Mouse (Mus musculus): ENCODE data around the gene Rbm20. TPM values are rescaled to one million over a fixed set of nuclear protein-coding genes. Genes with fewer than 3 reads are reported as not detected.

The Rbm20 gene
- polyA plus RNA-seq, 1 experiment from 2014 or later: 0.51 TPM

DNA sequence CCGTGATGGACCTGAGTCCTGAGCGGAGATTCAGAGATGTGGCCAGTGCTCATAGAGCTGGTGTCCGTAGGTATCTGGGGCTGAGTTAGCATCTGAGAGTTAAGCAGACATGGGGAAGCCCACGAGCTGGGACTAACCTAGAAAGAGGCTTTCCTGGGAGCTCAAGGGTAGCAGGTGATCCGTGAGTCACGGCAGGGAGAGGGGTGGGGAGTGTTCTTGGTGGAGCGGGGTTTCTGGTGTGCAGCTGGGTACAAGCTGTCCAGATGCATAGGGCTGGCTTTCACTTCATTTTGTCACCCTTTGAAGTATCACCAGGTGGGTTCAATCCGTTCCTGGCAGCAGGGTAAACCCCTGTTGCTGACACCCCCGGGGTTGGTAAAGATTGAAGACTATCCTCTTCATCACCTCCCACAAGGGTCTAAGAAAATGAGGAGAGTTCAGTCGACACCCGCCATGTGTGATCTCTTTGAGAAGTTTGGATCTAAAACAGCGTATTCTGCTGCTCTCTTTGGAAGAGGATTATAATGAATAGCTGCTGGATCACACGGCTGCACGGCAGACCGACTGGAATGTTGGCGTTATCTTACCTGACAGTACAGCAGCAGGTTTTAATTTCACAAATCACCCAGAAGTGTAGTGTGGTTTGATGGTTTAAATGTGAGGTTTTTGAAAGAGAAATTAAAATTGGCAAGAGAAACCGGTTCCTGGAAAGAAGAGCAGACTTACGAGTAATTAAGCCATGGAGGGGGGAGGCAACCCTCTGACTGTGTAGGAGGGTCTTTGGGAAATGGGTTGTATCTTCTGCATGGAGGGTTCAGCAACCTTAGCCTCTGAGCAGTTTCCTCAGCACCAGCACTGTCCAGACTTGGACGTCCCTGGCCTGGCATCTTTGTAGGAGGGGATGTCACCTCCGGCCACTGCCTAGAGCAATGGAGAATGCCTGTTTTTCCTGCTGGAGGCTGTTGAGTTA, 114.9 kb downstream of the Rbm20 start:
- ATAC-seq (ENCODE audit: low FRiP score): no peak
- Histone ChIP-seq H3K27ac (no peak overlapping the region), H3K36me3 (no peaks in the 10 kb centered on the region), H3K4me1 (replicated peaks) (no peaks in the 10 kb centered on the region), H3K4me3 (no peak overlapping the region), H3K9ac (no peak overlapping the region), H3K4me2 (no peak overlapping the region), H3K9me3 (no peaks in the 10 kb centered on the region), H3K27me3 (no peaks in the 10 kb centered on the region)
- 85% methylated on average over 20 of the region's 20 CpGs for WGBS

DNA sequence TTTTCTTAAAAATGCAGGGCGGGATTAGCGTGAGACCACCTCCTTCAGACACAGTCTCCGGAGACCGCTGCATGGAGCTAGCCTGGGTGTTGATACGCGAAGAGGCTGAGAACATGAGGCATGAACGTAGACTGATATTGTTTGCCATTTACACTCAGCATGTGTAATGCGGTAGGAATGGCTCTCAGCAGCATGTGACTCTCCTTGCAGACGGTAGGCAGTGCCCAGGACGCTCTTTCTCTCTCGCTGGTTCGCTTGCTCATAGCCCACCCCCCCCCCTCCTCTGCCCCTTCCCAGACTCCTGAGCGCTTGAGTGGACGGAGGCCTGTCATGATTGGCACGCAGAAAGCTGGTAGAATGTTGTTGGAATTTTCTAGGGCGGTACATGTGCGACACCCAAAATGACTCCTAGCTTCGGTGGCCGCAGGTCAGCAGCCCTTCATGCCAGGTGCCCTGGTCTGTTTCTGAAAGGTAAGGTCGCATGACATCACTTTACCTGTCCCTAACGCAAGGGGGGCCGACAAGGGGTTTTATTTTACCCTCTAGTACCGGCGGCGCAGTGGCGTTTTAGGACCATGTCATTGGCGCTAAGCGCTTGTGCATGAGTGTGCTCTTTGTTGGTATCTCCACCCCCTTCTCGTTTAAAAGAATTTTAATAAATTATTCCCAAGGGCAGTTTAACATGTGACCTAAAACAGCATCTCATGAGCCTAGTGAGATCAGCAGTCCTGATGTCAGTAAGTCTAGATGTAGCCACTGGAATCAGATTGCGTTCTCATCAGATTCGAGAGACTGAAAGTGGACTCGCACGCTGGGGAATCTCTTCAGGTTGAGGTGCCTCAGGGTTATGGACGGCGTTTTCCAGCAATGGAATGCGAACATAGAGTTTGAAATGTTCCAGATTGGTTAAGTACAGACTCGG, 116.1 kb downstream of the Rbm20 start:
- no peak overlapping the region for H3K27ac ChIP-seq
- ATAC-seq (ENCODE audit: low FRiP score): no peak
- H3K36me3 ChIP-seq: no peaks in the 10 kb centered on the region
- WGBS: 85% methylated on average over 37 of the region's 37 CpGs
- no peak overlapping the region for H3K4me2 ChIP-seq
- no peaks in the 10 kb centered on the region for H3K4me1 ChIP-seq (replicated peaks)
- H3K27me3 ChIP-seq: no peaks in the 10 kb centered on the region
- no peak overlapping the region for H3K4me3 ChIP-seq
- no peaks in the 10 kb centered on the region for H3K9me3 ChIP-seq
- no peak overlapping the region for H3K9ac ChIP-seq

DNA sequence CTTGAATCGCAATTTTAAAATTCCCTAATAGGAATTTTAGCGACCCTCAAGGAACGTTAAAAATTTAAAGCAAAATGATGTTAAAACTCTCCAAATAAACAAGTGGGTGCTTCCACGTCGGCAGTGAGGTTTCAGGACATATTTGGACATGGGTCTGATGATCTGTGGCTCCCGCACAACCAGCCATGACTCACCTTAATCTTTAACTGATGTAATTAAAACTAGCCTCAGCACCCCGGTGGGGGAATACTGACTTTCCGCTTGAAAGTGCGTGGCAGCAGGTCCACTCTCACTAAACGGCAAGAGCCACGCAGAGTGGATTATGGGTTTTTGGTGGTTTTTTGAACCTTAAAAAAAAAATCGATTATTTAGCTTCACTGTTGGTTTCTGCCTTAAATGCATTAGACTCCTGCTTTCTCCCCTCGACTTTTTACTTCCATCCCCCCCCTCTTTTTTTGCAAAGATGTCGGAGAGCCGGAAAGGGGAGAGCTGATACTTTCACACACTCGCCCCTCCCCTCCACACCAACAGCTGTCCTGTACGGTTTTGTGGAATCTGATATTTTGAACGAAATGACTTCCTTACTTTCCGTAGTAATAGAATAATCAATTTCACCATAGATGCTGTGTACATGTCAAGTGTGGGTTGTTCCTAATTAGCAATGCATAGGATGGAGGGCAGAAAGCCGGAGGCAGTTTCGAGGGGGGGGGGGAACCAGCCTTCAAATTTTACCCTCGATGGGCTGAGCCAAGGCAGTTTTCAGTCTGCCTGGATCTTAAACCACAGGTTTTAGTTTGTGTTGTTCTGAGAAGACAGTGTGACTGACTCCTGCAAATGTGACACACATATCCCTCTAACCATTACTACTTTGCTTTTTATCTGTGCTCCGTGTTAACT, 117.1 kb downstream of the Rbm20 start:
- ATAC-seq (ENCODE audit: low FRiP score): no peak
- Histone ChIP-seq H3K4me3 (no peak overlapping the region), H3K27me3 (no peaks in the 10 kb centered on the region), H3K27ac (no peak overlapping the region), H3K9me3 (no peaks in the 10 kb centered on the region), H3K4me2 (no peak overlapping the region), H3K36me3 (no peaks in the 10 kb centered on the region), H3K4me1 (replicated peaks) (no peaks in the 10 kb centered on the region), H3K9ac (no peak overlapping the region)
- WGBS: 84% methylated on average over 23 of the region's 23 CpGs

DNA sequence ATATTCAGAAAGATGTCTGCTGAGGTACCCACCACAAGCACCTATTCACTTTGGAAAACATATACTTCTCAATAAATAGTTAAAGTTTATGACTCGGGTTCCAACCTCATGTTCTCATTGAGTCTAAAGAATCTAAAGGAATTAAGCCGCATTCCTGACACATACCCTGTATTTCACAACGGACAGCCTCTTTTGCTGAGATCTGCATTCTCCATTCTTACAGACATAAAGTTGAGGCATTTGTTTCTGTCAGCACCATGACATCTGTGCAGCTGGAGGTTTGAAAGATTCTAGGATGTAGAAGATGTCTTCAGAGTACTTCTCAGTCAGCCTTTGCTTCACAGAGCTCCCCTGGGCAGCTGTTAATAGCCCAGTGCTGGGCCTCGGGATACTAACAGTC, 117.9 kb downstream of the Rbm20 start:
- no peak overlapping the region for H3K4me2 ChIP-seq
- H3K9me3 ChIP-seq: no peaks in the 10 kb centered on the region
- ATAC-seq (ENCODE audit: low FRiP score): no peak
- H3K4me1 ChIP-seq (replicated peaks): no peaks in the 10 kb centered on the region
- H3K9ac ChIP-seq: no peak overlapping the region
- 80% methylated on average over 4 of the region's 4 CpGs for WGBS
- no peaks in the 10 kb centered on the region for H3K27me3 ChIP-seq
- H3K27ac ChIP-seq: no peak overlapping the region
- H3K36me3 ChIP-seq: no peaks in the 10 kb centered on the region
- no peak overlapping the region for H3K4me3 ChIP-seq

DNA sequence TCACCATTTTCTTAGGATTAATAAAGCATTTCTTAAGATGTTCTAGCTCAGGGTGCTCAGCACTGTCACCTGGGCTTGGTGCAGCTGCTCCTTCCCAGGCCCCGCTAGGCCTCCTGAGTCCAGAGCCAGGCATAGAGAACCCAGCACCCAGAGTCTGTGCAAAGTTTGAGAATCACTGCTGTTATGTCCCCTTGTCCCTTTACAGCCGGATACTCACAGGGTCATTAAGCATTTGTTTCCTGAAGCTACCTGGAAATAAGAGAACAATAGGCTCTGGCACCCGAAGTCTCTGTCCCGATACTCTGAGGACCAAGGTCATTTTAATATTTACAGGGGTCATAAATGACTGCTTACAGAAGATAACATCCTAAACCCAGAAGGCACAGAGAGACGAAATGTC, 118.9 kb downstream of the Rbm20 start:
- WGBS: 81% methylated on average over 5 of the region's 5 CpGs
- H3K4me3 ChIP-seq: no peak overlapping the region
- no peak overlapping the region for H3K9ac ChIP-seq
- ATAC-seq (ENCODE audit: low FRiP score): no peak
- H3K4me1 ChIP-seq (replicated peaks): no peaks in the 10 kb centered on the region
- H3K27me3 ChIP-seq: no peaks in the 10 kb centered on the region
- no peak overlapping the region for H3K27ac ChIP-seq
- H3K9me3 ChIP-seq: no peaks in the 10 kb centered on the region
- no peaks in the 10 kb centered on the region for H3K36me3 ChIP-seq
- no peak overlapping the region for H3K4me2 ChIP-seq

DNA sequence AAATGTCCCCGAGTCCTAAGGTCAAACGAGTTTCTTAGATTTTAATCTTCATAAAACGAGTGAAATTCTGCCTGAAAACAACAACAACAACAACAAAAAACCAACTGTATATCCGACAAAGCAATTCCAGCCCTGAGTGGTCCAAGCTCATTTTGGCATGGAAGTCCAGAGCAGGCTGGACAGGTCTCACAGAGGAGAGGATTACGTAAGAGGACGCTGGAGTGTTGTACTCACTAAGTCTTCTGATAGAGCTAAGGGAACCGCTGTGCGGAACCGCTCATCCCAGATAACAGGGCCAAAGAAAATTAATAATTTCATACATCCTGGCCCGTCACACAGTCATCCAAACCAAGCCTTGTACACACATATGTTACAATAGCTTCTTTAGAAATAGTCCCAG, 120.7 kb downstream of the Rbm20 start:
- 89% methylated on average over 10 of the region's 10 CpGs for WGBS
- Histone ChIP-seq H3K9ac (no peak overlapping the region), H3K36me3 (no peaks in the 10 kb centered on the region), H3K4me1 (replicated peaks) (peaks cover 6% of the 10 kb centered on the region; the same call in 1 of the 2 replicates), H3K27me3 (no peaks in the 10 kb centered on the region), H3K27ac (no peak overlapping the region), H3K4me2 (no peak overlapping the region), H3K9me3 (no peaks in the 10 kb centered on the region), H3K4me3 (no peak overlapping the region)
- ATAC-seq (ENCODE audit: low FRiP score): no peak

DNA sequence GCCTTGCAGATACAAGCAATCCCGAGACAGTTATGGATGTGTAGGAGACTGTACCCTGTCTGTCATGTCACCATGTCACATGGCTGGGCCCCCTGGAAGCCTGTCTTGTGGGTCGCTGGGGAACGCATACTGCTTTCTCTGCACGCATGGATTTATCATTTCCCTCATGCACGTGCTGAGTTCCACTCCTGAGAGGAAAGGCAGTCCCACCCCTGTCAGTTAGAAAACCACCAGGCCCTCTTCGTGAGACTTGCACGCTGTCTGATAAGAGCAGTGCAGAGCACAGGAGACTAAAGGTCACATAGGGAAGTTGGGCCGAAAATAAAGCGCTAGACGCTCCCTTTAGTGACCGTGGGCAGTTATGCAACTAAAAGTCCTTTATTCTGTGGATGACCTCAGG, 122.8 kb downstream of the Rbm20 start:
- H3K9me3 ChIP-seq: no peaks in the 10 kb centered on the region
- H3K27ac ChIP-seq: no peak overlapping the region
- H3K27me3 ChIP-seq: no peaks in the 10 kb centered on the region
- 79% methylated on average over 11 of the region's 11 CpGs for WGBS
- H3K4me3 ChIP-seq: no peak overlapping the region
- no peak overlapping the region for H3K4me2 ChIP-seq
- no peak overlapping the region for H3K9ac ChIP-seq
- ATAC-seq (ENCODE audit: low FRiP score): no peak
- no peaks in the 10 kb centered on the region for H3K36me3 ChIP-seq
- H3K4me1 ChIP-seq (replicated peaks): peaks cover 6% of the 10 kb centered on the region; the same call in 1 of the 2 replicates

DNA sequence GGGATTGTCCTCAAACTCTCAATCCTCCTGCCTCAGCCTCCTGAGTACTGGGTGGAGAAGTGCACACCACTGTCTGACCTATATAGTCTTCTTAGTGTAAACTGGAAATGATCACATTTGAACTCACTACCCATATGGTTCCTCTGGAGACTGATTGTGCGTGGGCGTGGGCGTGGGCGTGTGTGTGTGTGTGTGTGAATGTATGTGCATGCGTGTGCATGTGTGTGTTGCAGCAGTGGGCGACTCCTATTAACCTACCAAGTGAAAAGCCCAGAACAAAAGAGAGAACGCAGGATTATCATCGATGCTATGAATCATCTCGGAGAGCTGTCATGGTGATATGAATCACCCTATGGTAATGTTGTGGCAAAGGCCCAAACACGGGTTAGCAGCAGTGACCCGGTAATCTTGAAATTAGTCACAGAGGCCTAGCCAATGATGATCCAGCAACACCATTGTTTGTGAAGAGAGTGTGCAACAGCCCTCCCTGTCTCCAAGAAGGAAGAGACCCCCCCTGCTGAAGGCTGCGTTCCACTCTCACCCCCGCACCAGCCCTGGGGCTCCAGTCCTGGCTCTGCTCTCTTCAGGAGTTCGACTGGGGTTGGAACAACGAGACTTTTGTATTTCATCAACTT, 123.4 kb downstream of the Rbm20 start:
- 56% methylated on average over 15 of the region's 15 CpGs for WGBS
- Histone ChIP-seq H3K27me3 (no peaks in the 10 kb centered on the region), H3K36me3 (no peaks in the 10 kb centered on the region), H3K27ac (no peak overlapping the region), H3K4me2 (no peak overlapping the region), H3K4me1 (replicated peaks) (peaks cover 6% of the 10 kb centered on the region; the same call in 1 of the 2 replicates), H3K9me3 (no peaks in the 10 kb centered on the region), H3K9ac (no peak overlapping the region), H3K4me3 (no peak overlapping the region)
- no peak for ATAC-seq (ENCODE audit: low FRiP score)

DNA sequence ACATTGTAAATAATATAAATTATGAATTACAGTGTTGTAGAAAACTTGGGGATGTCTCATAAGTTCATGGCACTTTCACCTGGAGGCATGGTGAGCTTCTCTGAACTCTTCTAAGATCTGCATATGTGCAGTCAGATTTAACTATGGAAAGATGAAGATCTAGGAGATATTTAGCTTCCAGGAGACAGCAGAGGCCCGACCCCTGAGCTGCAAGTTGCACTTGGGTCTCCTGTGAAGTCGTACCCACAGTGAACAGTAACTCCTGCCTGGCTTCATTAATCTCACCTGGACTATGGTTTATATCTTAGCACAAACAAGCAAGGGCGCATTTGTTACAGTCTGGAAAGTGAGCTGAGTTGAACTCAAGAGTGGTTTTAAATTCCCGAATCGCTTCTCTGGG, 124.3 kb downstream of the Rbm20 start:
- no peak for ATAC-seq (ENCODE audit: low FRiP score)
- Histone ChIP-seq H3K9me3 (no peaks in the 10 kb centered on the region), H3K4me2 (no peak overlapping the region), H3K4me3 (no peak overlapping the region), H3K27me3 (no peaks in the 10 kb centered on the region), H3K9ac (no peak overlapping the region), H3K36me3 (no peaks in the 10 kb centered on the region), H3K4me1 (replicated peaks) (peaks cover 10% of the 10 kb centered on the region), H3K27ac (no peak overlapping the region)
- 87% methylated on average over 5 of the region's 5 CpGs for WGBS

DNA sequence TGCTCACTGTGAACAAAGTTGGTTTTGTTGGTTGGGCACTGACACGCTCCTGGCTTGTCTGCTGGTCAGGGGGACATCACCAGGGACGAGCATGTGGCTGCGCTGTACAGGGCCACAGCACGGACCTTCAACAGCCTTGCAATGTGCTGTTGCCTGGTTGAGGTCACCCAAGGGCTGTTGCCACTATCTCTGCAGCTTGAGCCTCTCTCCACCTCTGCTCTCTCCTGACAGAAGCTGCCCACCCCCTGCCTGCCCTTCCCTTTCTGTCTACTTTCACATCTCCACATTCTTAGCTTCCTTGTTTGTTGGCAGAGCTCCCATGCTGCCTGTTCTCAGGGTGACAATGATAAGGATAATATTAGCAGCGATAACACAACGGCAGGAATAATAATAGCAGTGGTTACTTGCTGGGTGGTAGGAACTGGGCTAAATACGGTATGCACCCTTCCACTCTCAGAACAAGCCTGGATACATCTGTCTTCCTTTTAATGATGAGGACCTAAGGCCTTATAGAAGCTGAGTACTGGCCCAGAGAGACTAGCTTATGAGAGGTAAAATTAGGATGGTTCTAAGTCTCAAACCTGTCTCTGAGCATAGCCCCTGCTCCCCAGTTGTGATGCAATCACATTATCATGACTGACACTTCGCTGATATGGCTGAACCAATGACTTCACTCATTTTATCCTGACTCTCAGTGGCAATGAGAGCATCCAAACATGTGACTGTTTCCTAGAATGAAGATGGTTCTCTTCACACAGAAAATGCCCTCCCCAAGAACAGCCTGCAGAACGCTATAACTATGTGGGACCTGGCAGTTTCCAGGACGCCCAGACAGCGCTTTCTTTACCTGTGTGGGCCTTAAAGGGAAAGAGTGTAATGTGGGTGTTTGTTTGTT, 124.9 kb downstream of the Rbm20 start:
- ATAC-seq (ENCODE audit: low FRiP score): no peak
- 78% methylated on average over 11 of the region's 11 CpGs for WGBS
- Histone ChIP-seq H3K4me2 (no peak overlapping the region), H3K27ac (no peak overlapping the region), H3K9ac (no peak overlapping the region), H3K9me3 (no peaks in the 10 kb centered on the region), H3K4me3 (no peak overlapping the region), H3K36me3 (no peaks in the 10 kb centered on the region), H3K4me1 (replicated peaks) (peaks cover 11% of the 10 kb centered on the region), H3K27me3 (no peaks in the 10 kb centered on the region)

DNA sequence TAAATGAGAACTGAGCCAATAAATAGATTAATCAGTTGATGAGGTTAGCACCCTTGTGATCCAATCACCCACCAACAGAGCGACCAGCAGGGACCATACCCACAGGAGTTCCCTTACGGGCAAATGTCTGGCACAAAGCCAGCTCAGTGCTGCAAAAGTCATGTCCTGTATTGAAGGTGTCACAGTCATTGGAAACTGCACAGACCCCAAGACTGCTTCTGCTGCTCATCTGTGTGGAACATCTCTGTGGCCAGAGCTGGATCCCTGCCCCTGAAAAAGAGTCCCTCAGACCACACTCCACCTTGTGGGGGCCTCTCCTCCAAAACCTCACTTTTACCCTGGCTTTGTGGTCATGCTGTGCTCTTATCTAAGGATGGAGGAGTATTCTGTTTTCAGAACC, 126.8 kb downstream of the Rbm20 start:
- H3K9me3 ChIP-seq: no peaks in the 10 kb centered on the region
- ATAC-seq (ENCODE audit: low FRiP score): no peak
- 54% methylated on average over 2 of the region's 2 CpGs for WGBS
- H3K4me1 ChIP-seq (replicated peaks): peaks cover 11% of the 10 kb centered on the region
- H3K27ac ChIP-seq: no peak overlapping the region
- no peaks in the 10 kb centered on the region for H3K27me3 ChIP-seq
- H3K36me3 ChIP-seq: no peaks in the 10 kb centered on the region
- H3K9ac ChIP-seq: no peak overlapping the region
- no peak overlapping the region for H3K4me2 ChIP-seq
- H3K4me3 ChIP-seq: no peak overlapping the region

Measured in hindbrain, embryonic 13.5 days (tissue).